Mouse (Mus musculus): ENCODE data around the gene Cep19. TPM values are rescaled to one million over a fixed set of nuclear protein-coding genes. Genes with fewer than 3 reads are reported as not detected.
A peak's percentile ranks its signal among the peaks of the same experiment; 100 is the strongest.

Gene Cep19
- 17.6 and 23.0 TPM in 2 replicates for total RNA-seq (2012; rRNA removed)
- 31.3 and 37.3 TPM in 2 replicates for total RNA-seq (2014; rRNA removed)
- 29.4 and 34.9 TPM in 2 replicates for polyA plus RNA-seq (2012; ENCODE audit: insufficient read length, low read depth)

DNA sequence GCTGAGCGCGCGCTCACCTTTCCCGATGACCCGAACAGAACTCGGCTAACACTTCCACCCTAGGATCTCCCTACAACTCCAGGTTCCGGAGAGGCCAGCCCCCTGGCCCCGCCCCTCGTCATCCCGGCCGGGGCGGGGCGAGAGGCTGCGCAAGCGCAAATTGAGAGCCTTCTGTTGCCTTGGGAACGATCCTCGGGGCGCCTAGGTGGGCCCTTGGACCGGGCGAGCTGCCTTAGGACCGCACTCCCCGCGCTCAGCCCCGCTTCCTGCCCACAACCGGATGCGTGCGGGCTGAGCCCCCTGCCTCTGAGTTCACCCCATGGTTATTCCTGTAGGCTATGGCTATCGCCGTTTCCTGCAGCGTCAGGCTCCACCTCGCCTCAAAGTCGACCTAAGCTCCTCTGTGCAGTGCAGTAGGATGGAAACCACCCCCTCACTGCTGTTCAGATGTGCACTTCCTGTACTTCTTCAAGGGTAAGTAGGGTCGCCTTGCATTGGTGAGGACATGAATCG is at the start of gene Cep19, which contains the start of gene Pigx:
Cep19 (plus strand) TSS at position 163 of the 513 bp plus-strand sequence.
Pigx (minus strand) TSS at position 103 of the 513 bp plus-strand sequence.
- H3K27me3 ChIP-seq (replicated peaks): no peaks in the 10 kb centered on the region
- peak within 1 kb of the TSS; percentile 77 to 99 (median 89) for H3K4me3 ChIP-seq (replicated peaks in 1 of 3; ENCODE audit: low read depth in 2 of 3, low read length in 2 of 3, poor library complexity in 1 of 3)
- H3K27ac ChIP-seq (ENCODE audit: insufficient read depth, low read depth): 0 out of 2 replicates have a peak within 1 kb of the TSS, but pooled peaks have one; percentile 1
- peaks cover 1% of the 10 kb centered on the region for H3K9me3 ChIP-seq (replicated peaks; ENCODE audit: low read length)
- peaks cover 8 to 35% of the 10 kb centered on the region in 2 experiments for H3K36me3 ChIP-seq (replicated peaks in 1 of 2; ENCODE audit: control insufficient read depth in 1 of 2, insufficient read depth in 1 of 2, low read length in 1 of 2)
- peak; percentile 90 for DNase-seq (ENCODE audit: extremely low read depth)
- TF ChIP-seq KAT2A (IDR thresholded peaks at IDR 0.05; ENCODE audit: insufficient replicate concordance, low read length): no peak
- TF ChIP-seq ZC3H11A (IDR thresholded peaks at IDR 0.05; ENCODE audit: low read depth, low read length): no peak
- TF ChIP-seq USF2 (conservative IDR thresholded peaks at IDR 0.05; ENCODE audit: low read depth, low read length): no peak
- no peak for TF ChIP-seq E2F4 (IDR thresholded peaks at IDR 0.05; ENCODE audit: insufficient replicate concordance, low read depth, low read length)
- 0 out of 2 replicates have a peak, but pooled peaks have one; percentile 63 for TF ChIP-seq TCF12 (IDR thresholded peaks at IDR 0.05; ENCODE audit: low read depth, low read length)
- no peak for TF ChIP-seq ZKSCAN1 (IDR thresholded peaks at IDR 0.05; ENCODE audit: borderline replicate concordance, low read depth, low read length)
- TF ChIP-seq EP300 (IDR thresholded peaks at IDR 0.05; ENCODE audit: low read length): no peak
- no peak for TF ChIP-seq ETS1 (conservative IDR thresholded peaks at IDR 0.05; ENCODE audit: low read depth, low read length)
- TF ChIP-seq NELFE (IDR thresholded peaks at IDR 0.05; ENCODE audit: low read depth, low read length): peak; percentile 79
- TF ChIP-seq JUN (IDR thresholded peaks at IDR 0.05; ENCODE audit: insufficient read depth, low read depth, low read length): no peak
- no peak for TF ChIP-seq PAX5 (IDR thresholded peaks at IDR 0.05; ENCODE audit: low read length)
- TF ChIP-seq ZNF384 (IDR thresholded peaks at IDR 0.05; ENCODE audit: low read depth, low read length): no peak
- peak; percentile 53; the same call in 1 of the 2 replicates for TF ChIP-seq POLR2AphosphoS2 (IDR thresholded peaks at IDR 0.05; ENCODE audit: low read depth, low read length)
- peak; percentile 94 for TF ChIP-seq NRF1 (IDR thresholded peaks at IDR 0.05; ENCODE audit: low read depth, low read length)
- no peak for TF ChIP-seq IRF4 (IDR thresholded peaks at IDR 0.05; ENCODE audit: low read depth, low read length)
- TF ChIP-seq MAX (IDR thresholded peaks at IDR 0.05; ENCODE audit: low read length): no peak
- no peak for TF ChIP-seq JUND (conservative IDR thresholded peaks at IDR 0.05; ENCODE audit: low read depth, low read length)
- TF ChIP-seq MAZ (IDR thresholded peaks at IDR 0.05; ENCODE audit: low read depth, low read length): peak; percentile 75; the same call in 1 of the 2 replicates
- TF ChIP-seq USF1 (IDR thresholded peaks at IDR 0.05; ENCODE audit: low read depth, low read length): no peak
- TF ChIP-seq CHD1 (IDR thresholded peaks at IDR 0.05; ENCODE audit: low read depth, low read length): no peak
- no peak for TF ChIP-seq RCOR1 (conservative IDR thresholded peaks at IDR 0.05; ENCODE audit: low read depth, low read length)
- no peak for TF ChIP-seq SMC3 (IDR thresholded peaks at IDR 0.05; ENCODE audit: low read depth, low read length)
- TF ChIP-seq MAFK (IDR thresholded peaks at IDR 0.05; ENCODE audit: insufficient replicate concordance, low read length): no peak
- no peak for TF ChIP-seq CHD2 (IDR thresholded peaks at IDR 0.05; ENCODE audit: low read length)
- TF ChIP-seq TBP (conservative IDR thresholded peaks at IDR 0.05; ENCODE audit: low read depth, low read length): peak; percentile 55; the same call in 1 of the 2 replicates
- no peak for TF ChIP-seq GABPA (IDR thresholded peaks at IDR 0.05; ENCODE audit: insufficient replicate concordance, low read depth, low read length)
- no peak for TF ChIP-seq BHLHE40 (IDR thresholded peaks at IDR 0.05; ENCODE audit: low read depth, low read length)
- peak; percentile 85 for TF ChIP-seq POLR2A (IDR thresholded peaks at IDR 0.05; ENCODE audit: low read depth, low read length)
- TF ChIP-seq HCFC1 (IDR thresholded peaks at IDR 0.05; ENCODE audit: low read depth, low read length): peak; percentile 47
- TF ChIP-seq RAD21 (IDR thresholded peaks at IDR 0.05; ENCODE audit: low read depth, low read length): no peak
- TF ChIP-seq UBTF (IDR thresholded peaks at IDR 0.05; ENCODE audit: low read depth, low read length): peak; percentile 13; the same call in 1 of the 2 replicates
- TF ChIP-seq SIN3A (IDR thresholded peaks at IDR 0.05; ENCODE audit: low read length): peak; percentile 87
- 0 out of 2 replicates have a peak, but pooled peaks have one; percentile 35 for TF ChIP-seq MEF2A (IDR thresholded peaks at IDR 0.05; ENCODE audit: borderline replicate concordance, low read depth, low read length)
- TF ChIP-seq CTCF (conservative IDR thresholded peaks at IDR 0.05 in 1 of 2, IDR thresholded peaks at IDR 0.05 in 1 of 2; ENCODE audit: low read depth in 2 of 2, low read length in 2 of 2): no peak
- TF ChIP-seq ZMIZ1 (IDR thresholded peaks at IDR 0.05; ENCODE audit: low read depth, low read length): peak; percentile 32; the same call in 1 of the 2 replicates
- TF ChIP-seq ELF1 (IDR thresholded peaks at IDR 0.05; ENCODE audit: low read depth, low read length): peak; percentile 58
- no peak for TF ChIP-seq MYC (IDR thresholded peaks at IDR 0.05; ENCODE audit: low read depth, low read length)
- TF ChIP-seq MXI1 (IDR thresholded peaks at IDR 0.05; ENCODE audit: low read depth, low read length): peak; percentile 93
- H3K4me1 ChIP-seq (ENCODE audit: control insufficient read depth in 1 of 2, insufficient read depth in 2 of 2): peaks cover 2 to 15% of the 10 kb centered on the region in 2 experiments; a peak in 3 of 4 replicates
- dilution Hi-C loops (cut with MboI; ENCODE audit: extremely low pct_ligation_motif_present, extremely low pct_unique_long_range_greater_than_20kb, low sequenced_read_pairs) (no loop called here), in situ Hi-C loops (cut with MboI; ENCODE audit: low pct_ligation_motif_present, low pct_unique_long_range_greater_than_20kb, low sequenced_read_pairs) (loop anchor here (10.0 kb wide), 1 partner anchor 365 kb away; no protein-coding TSS in a partner anchor)
- peak within 1 kb of the TSS; percentile 58 for H3K4me2 ChIP-seq (ENCODE audit: insufficient read depth, low read depth, poor library complexity, severe bottlenecking)
- no peaks in the 10 kb centered on the region for H3K79me2 ChIP-seq (replicated peaks; ENCODE audit: control insufficient read depth, extremely low read depth, insufficient read depth, poor library complexity, severe bottlenecking)
- H3K9ac ChIP-seq (ENCODE audit: insufficient read depth, low read depth): peak within 1 kb of the TSS; percentile 71

All from CH12.LX (cell line).